Mouse (Mus musculus): ENCODE measurements around the gene Zfp819.

DNA sequence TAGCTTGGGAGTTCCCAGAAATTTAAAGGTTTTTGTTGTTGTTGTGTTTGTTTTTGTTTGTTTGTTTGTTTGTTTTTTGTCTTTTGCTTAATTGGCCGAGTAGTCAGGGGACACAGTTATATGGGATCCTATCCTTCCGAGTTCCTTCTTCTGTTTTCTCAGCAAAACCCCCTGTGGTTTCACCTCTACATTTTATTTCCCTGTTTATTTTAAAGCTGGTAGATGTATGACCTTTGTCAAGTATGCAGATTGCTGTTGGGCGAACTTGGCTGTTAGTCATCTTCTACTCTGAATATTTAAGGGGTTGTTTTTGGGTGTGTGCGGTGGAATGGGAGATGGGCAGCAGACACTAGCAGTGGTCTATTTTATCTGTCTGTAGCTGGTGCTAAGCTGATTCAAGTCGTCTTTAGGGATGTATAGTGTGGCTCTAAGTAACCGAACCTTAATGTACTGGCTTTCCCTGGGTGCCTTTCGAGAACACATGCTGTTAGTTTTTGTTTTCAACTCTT lies 1.4 kb downstream of the Zfp819 start:
- TF ChIP-seq CTCF (IDR thresholded peaks at IDR 0.05; ENCODE audit: low read depth, low read length): no peak
- no peak for TF ChIP-seq POLR2A (IDR thresholded peaks at IDR 0.05; ENCODE audit: borderline replicate concordance, low read depth, low read length)
